Mouse (Mus musculus) mature B cell (primary cell): ENCODE results near the gene Vtcn1.

Experiments
- in situ Hi-C: fragments of 300-500 bp; cut with MboI; formaldehyde crosslinking; loops from 2 replicates; pipeline ENCODE4 v1.14.3; 2019

Vtcn1 gene

DNA sequence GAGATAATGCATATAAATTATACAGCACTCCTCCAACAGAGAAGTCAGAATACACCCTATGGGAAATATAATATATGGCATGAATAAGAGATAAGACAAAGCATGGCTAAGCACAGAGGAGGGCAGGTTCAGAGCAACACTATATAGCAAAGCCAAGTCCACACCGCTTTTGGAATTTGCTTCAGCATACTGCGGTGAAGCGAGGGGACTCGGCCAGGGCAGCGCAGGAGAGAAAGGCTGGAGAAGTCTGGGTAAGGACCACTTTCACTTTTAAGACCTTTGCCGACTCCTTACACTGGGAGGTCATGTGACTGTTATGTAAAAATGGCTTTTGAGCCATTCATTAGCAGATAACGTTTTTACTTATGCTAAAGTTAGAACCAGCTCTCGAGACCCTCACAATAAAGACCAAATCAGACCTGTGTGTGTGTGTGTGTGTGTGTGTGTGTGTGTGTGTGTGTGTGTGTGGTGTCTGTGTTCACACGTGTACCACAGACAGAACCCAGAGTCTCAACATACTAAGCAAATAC lies 95.4 kb downstream of the Vtcn1 start:
- in situ Hi-C loops = no loop called here

DNA sequence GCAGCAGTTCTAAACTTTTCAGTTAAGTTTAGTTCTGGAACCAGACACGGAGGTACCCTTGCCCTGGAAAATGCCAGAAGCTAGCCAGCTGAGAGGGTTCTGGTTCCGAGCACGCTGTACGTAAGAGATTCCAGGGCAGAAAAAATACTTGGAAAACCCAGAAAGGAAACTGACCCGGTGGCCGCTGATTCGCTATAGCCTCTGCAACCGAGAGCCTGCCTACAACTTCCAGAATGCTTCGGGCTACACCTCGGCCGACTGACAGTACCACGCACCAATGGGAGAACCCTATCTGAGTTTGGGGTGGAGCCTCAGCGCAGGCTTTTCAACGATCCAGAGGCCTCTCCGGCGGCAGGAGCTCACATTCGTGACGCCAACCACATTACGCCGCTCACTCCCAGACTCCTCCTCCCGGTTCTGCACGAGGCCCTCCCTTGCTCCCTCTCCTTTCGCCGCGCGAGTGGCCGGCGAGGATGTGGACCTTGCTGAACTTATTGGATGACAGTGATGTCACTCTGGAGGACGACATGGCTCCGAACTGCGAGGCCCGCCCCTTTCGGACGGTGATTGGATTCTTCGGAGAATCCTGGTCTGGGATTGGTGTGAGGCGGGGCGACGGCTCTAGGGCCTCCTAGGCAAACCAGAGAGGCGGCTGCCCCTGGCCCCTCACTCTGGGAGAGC lies 96.7 kb downstream of the Vtcn1 start, which contains the start of gene Trim45:
TSS of gene Trim45 (plus strand) at position 378 of the 681 bp plus-strand sequence.
- in situ Hi-C loops = no loop called here

DNA sequence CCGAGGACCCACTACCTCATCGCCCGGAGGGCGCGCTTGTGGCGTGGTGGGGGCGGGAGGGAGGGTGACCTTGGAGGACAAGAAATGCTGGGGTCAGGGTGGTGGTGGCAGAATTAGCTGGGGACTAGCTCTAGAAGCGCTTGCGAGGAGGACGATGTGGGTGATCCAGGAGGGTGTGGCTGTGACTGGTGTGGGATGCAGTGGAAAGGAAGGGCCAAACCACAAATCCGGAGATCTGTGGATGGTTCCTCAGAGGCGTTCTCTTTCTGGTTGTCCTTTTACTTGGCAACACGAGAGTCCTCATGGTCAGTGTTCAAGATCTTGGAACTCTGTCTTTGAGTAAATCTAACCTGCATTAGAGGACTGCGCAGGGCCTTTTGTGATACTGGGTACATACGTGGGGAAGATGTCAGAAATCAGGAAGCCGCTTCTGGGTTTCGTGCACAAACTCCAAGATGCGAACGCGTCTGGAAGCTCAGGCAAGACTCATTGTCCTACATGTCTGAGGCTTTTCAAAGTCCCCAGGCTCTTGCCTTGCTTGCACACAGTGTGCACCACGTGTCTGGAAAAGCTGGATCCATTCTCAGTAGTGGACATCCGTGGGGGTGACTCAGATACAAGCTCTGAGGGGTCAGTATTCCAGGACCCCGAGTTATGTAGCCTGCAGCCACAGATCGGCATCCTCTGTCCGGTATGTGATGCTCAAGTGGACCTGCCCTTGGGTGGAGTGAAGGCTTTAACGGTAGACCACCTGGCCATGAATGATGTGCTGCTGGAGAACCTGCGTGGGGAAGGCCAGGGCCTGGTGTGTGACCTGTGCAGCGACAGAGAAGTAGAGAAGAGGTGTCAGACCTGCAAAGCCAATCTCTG lies 97.5 kb downstream of the Vtcn1 start:
- in situ Hi-C loops = no loop called here

DNA sequence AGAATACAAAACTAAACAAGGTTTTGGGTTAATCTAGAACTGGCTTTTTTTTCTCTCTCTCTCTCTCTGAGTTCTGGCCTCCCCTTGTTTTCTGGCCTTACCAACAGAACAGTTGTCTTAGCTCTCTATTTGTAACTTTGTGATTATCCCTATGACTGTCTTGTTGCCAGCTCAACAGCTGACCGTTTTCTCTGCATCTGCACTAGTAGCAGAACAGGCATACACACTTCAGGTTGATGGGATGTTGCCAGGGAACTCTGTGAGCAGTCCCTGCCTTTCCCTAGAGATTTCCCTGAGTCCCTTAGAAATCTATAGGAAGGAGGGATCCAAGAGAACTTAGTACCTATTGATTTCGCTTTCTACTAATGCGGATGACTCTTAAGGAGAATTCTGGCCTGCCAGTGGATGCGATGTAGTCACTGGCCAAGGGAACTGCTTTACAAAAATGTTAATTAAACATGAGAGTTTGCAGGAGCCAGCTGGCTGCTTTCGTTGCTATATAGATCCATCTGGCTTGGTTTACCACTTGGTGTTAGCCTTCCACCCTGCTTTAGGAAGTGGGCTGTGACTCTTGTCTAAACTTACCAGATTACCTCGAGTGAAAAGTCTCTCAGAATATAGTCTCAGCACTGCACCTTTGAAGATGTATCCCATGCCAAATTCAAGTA lies 98.9 kb downstream of the Vtcn1 start:
- in situ Hi-C loops = no loop called here

DNA sequence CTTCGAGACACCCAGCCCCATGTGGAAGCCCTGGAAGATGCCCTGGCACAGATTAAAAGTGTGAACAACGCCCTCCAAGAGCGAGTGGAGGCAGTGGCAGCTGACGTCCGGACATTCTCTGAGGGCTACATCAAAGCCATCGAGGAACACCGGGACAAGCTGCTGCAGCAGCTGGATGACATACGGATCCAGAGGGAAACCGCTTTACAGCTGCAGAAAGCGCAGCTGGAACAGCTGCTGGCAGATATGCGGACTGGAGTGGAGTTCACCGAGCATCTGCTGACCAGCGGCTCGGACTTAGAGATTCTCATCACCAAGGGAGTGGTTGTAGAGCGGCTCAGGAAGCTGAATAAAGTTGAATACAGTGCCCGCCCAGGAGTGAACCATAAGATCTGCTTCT lies 99.9 kb downstream of the Vtcn1 start:
- in situ Hi-C loops = no loop called here

- in situ Hi-C loops = no loop called here
Measured at GRCm38 (mm10) chr3:100931332-100932076, 106.2 kb downstream of the Vtcn1 start.

DNA sequence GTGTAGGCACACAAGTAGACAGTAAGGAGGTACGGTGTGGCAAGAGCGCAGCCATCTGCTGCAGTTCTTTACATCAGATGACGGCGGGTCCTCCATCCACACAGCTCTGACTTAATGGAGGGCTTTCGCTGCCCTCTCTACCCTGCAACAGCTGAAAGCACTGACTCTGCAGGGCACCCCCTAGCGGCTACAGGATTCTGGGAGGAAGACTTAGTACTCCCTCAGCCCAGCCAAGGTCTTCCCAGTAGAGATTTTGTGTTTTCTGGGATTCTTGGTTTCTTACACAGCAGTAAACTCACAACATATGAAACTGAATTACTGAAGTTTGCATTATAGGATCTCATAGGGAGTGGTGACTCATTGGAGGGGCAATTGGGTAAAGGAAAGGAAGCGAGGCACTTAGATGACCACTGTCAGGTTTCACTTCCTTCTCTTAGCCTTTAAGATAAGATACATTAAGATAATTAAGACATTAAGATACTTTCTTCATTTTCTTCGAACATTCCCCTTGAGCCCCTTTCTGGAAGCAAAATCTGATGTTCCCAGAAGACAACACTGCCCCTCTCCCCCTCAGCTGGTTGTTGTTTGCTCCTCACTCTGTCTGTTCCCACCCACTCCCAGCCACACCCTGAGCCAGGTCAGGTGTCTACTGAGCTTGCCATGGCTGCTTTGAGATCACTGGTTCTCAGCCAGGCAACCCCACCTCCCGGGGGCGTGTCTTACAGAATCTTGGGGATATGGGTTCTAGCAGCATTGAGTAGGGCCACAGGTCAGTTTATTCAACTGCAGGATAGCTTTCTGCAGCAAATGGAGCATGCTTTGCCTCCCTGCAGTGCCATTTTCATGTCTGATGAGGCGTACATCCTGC lies 107.1 kb downstream of the Vtcn1 start:
- in situ Hi-C loops = no loop called here

DNA sequence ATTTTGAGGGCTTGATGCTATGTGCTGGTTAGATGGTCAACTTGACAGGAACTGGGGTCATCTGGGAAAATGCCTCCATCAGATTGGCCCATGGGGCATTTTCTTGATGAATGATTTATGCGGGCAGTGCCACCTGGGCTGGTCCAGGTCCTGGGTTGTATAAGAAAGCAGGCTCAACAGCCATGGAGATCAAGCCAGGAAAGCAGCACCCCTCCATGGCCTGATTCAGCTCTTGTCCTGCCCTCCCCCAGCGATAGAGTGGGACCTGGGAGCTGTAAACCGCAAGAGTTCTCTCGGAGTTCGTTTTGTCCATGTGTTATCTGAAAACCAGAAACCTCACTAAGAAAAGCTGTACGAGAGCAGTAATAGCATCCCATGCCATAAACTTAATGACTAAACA lies 110.3 kb downstream of the Vtcn1 start:
- in situ Hi-C loops = no loop called here

- in situ Hi-C loops = no loop called here
Measured at GRCm38 (mm10) chr3:100936201-100936600, 110.9 kb downstream of the Vtcn1 start.

- in situ Hi-C loops = no loop called here
Measured at GRCm38 (mm10) chr3:100938211-100938610, 113.0 kb downstream of the Vtcn1 start.

DNA sequence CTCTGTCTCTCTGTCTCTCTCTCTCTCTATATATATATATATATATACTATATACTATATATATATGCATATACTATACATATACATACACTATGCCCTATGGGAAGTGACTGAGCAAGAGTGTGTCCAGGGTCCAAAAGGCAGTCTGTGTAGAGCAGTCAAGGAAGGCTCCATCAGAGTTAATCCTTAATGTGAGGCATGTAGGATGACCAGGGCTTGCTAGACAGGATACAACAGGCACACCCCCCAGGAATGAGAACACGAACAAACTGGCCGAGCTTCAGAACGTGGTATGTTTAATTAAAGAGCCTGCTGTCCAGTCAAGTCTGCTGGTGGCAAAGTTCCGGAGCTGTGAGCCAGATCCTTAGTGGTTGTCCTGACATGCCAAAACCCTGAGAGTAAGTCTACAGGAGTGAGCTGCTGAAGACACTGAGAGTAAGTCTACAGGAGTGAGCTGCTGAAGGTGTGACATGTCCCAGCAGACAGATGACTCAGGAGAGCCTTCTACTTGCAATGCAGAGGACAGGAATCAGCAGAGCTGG lies 115.3 kb downstream of the Vtcn1 start:
- in situ Hi-C loops = no loop called here
